Mouse (Mus musculus): Measurements from ENCODE around the gene Tmem82. TPM values are rescaled to one million over a fixed set of nuclear protein-coding genes. Genes with fewer than 3 reads are reported as not detected.

Gene Tmem82
- polyA plus RNA-seq, 1 experiment from 2014 or later, result 5.3 TPM

DNA sequence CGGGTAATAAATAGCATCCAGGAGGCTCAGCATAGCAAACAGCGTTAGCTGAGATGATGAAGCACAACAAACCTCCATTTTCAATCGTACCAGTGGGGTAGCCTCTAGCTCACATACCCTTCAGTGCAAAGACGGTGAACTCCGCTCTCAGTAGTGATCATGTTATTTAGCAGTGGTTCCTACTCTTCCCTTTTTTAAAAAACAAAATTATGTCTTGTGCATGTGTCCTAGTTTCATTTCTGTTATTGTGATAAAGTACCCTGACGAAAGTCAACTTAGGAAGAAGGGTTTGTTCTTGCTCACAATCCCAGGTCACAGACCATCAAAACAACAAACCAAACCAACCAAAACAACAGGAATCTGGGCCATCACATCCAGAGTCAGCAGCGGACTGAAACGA lies 27.6 kb upstream of the Tmem82 start:
- whole genome bisulfite sequencing (ENCODE audit: insufficient replicate concordance), result 74% methylated on average over 8 of the region's 8 CpGs
- no peak for ATAC-seq (ENCODE audit: low read depth)
- peaks cover 3% of the 10 kb centered on the region; the same call in 1 of the 2 replicates for H3K36me3 ChIP-seq (ENCODE audit: control insufficient read depth, insufficient read depth)
- H3K4me2 ChIP-seq (ENCODE audit: low read depth, low read length), result no peak overlapping the region
- H3K4me1 ChIP-seq (ENCODE audit: control insufficient read depth, low read depth, low read length), result no peaks in the 10 kb centered on the region; the same call in 1 of the 2 replicates
- H3K27ac ChIP-seq (ENCODE audit: low read length), result no peak overlapping the region
- H3K9ac ChIP-seq (ENCODE audit: low read depth, low read length), result no peak overlapping the region
- H3K27me3 ChIP-seq (ENCODE audit: control insufficient read depth, insufficient read depth, low read depth, low read length), result no peaks in the 10 kb centered on the region
- no peaks in the 10 kb centered on the region for H3K9me3 ChIP-seq (replicated peaks; ENCODE audit: control insufficient read depth, low read length)
- no peak overlapping the region for H3K4me3 ChIP-seq (ENCODE audit: low read depth, low read length)

GRCm38 (mm10) chr4:141643118-141643855 lies 24.9 kb upstream of the Tmem82 start:
- Histone ChIP-seq H3K4me2 (ENCODE audit: low read depth, low read length) (no peak overlapping the region), H3K27me3 (ENCODE audit: control insufficient read depth, insufficient read depth, low read depth, low read length) (no peaks in the 10 kb centered on the region), H3K9ac (ENCODE audit: low read depth, low read length) (no peak overlapping the region), H3K9me3 (replicated peaks; ENCODE audit: control insufficient read depth, low read length) (no peaks in the 10 kb centered on the region), H3K4me1 (ENCODE audit: control insufficient read depth, low read depth, low read length) (no peaks in the 10 kb centered on the region; the same call in 1 of the 2 replicates), H3K27ac (ENCODE audit: low read length) (no peak overlapping the region), H3K4me3 (ENCODE audit: low read depth, low read length) (no peak overlapping the region), H3K36me3 (ENCODE audit: control insufficient read depth, insufficient read depth) (peaks cover 3% of the 10 kb centered on the region; the same call in 1 of the 2 replicates)
- 68% methylated on average over 7 of the region's 7 CpGs for WGBS (ENCODE audit: insufficient replicate concordance)
- no peak for ATAC-seq (ENCODE audit: low read depth)

DNA sequence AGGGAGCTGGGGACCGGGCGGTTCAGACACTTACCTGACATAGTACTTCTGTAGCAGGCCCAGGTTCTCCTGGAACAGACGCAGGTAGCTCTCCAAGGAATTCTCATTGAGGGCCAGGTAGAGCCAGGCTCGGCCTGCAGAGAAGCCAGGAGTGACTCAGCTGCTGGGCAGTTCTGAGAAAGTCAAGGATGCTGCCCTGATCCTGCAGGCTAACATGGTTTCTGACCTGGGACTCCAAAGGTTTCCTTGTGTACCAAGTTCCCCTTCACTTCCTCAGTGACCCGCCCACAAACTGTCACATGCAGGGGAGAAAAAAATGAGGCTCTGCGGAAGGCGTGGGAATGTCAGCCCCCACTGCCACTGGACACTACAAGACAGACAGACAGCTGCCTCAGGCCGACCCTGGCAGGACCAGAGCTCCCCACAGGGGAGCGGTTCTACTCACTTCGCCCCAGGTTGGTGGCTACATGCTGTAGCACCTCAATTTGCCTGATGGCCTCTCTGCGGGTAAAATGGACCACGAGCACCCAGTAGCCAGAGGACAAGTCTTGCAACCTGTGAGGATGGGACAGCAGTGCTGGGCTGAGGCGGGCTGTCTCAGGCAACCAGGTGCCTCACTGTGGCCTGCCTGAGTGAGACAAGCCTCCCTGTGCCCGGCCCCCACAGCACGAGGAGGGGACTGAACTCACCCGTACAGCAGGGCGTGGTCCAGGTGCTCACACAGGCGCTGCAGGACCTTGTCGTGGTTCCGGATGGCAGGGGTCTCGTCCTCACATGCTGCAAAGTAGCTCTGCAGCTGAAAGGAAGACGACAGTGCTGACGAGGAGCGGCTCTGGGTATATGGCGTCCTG lies 23.8 kb upstream of the Tmem82 start:
- Histone ChIP-seq H3K36me3 (ENCODE audit: control insufficient read depth, insufficient read depth) (peaks cover 3% of the 10 kb centered on the region; the same call in 1 of the 2 replicates), H3K4me3 (ENCODE audit: low read depth, low read length) (no peak overlapping the region), H3K27me3 (ENCODE audit: control insufficient read depth, insufficient read depth, low read depth, low read length) (no peaks in the 10 kb centered on the region), H3K9ac (ENCODE audit: low read depth, low read length) (no peak overlapping the region), H3K4me1 (ENCODE audit: control insufficient read depth, low read depth, low read length) (no peaks in the 10 kb centered on the region; the same call in 1 of the 2 replicates), H3K9me3 (replicated peaks; ENCODE audit: control insufficient read depth, low read length) (no peaks in the 10 kb centered on the region), H3K4me2 (ENCODE audit: low read depth, low read length) (no peak overlapping the region), H3K27ac (ENCODE audit: low read length) (no peak overlapping the region)
- 81% methylated on average over 25 of the region's 25 CpGs for WGBS (ENCODE audit: insufficient replicate concordance)
- no peak for ATAC-seq (ENCODE audit: low read depth)

GRCm38 (mm10) chr4:141641353-141641771 lies 22.9 kb upstream of the Tmem82 start:
- H3K4me2 ChIP-seq (ENCODE audit: low read depth, low read length), result no peak overlapping the region
- no peak overlapping the region for H3K4me3 ChIP-seq (ENCODE audit: low read depth, low read length)
- H3K9me3 ChIP-seq (replicated peaks; ENCODE audit: control insufficient read depth, low read length), result no peaks in the 10 kb centered on the region
- no peak for ATAC-seq (ENCODE audit: low read depth)
- H3K4me1 ChIP-seq (ENCODE audit: control insufficient read depth, low read depth, low read length), result no peaks in the 10 kb centered on the region; the same call in 1 of the 2 replicates
- H3K27ac ChIP-seq (ENCODE audit: low read length), result no peak overlapping the region
- H3K36me3 ChIP-seq (ENCODE audit: control insufficient read depth, insufficient read depth), result peaks cover 3% of the 10 kb centered on the region; the same call in 1 of the 2 replicates
- 82% methylated on average over 7 of the region's 7 CpGs for WGBS (ENCODE audit: insufficient replicate concordance)
- no peak overlapping the region for H3K9ac ChIP-seq (ENCODE audit: low read depth, low read length)
- H3K27me3 ChIP-seq (ENCODE audit: control insufficient read depth, insufficient read depth, low read depth, low read length), result no peaks in the 10 kb centered on the region

- WGBS (ENCODE audit: insufficient replicate concordance), result 65% methylated on average over 11 of the region's 11 CpGs
- H3K4me1 ChIP-seq (ENCODE audit: control insufficient read depth, low read depth, low read length), result no peaks in the 10 kb centered on the region; the same call in 1 of the 2 replicates
- no peak overlapping the region for H3K9ac ChIP-seq (ENCODE audit: low read depth, low read length)
- H3K4me3 ChIP-seq (ENCODE audit: low read depth, low read length), result no peak overlapping the region
- H3K27me3 ChIP-seq (ENCODE audit: control insufficient read depth, insufficient read depth, low read depth, low read length), result no peaks in the 10 kb centered on the region
- ATAC-seq (ENCODE audit: low read depth), result no peak
- peaks cover 3% of the 10 kb centered on the region; the same call in 1 of the 2 replicates for H3K36me3 ChIP-seq (ENCODE audit: control insufficient read depth, insufficient read depth)
- no peak overlapping the region for H3K4me2 ChIP-seq (ENCODE audit: low read depth, low read length)
- no peak overlapping the region for H3K27ac ChIP-seq (ENCODE audit: low read length)
- H3K9me3 ChIP-seq (replicated peaks; ENCODE audit: control insufficient read depth, low read length), result no peaks in the 10 kb centered on the region
Measured at GRCm38 (mm10) chr4:141639474-141639873, 21.0 kb upstream of the Tmem82 start.

DNA sequence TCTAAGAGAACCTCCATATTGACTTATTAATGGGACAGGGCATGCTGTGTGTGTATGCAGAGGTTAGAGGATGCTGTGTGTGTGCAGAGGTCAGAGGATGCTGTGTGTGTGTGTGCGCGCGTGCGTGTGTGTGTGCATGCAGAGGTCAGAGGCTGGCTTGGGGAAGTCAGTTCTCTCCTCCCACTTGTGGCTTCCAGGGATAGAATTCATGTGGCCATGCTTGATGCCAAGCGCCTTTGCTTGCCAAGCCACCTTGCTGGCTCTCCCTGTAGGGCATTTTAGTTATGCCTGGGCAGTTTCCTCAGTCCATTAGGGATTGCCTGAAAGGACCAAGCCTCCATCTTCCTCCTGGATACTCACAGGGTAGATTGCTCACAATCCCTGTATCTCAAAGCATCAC lies 18.3 kb upstream of the Tmem82 start:
- 94% methylated on average over 5 of the region's 5 CpGs for WGBS (ENCODE audit: insufficient replicate concordance)
- H3K4me3 ChIP-seq (ENCODE audit: low read depth, low read length), result no peak overlapping the region
- H3K4me2 ChIP-seq (ENCODE audit: low read depth, low read length), result no peak overlapping the region
- H3K27ac ChIP-seq (ENCODE audit: low read length), result no peak overlapping the region
- ATAC-seq (ENCODE audit: low read depth), result no peak
- H3K9ac ChIP-seq (ENCODE audit: low read depth, low read length), result no peak overlapping the region
- no peaks in the 10 kb centered on the region for H3K27me3 ChIP-seq (ENCODE audit: control insufficient read depth, insufficient read depth, low read depth, low read length)
- H3K9me3 ChIP-seq (replicated peaks; ENCODE audit: control insufficient read depth, low read length), result no peaks in the 10 kb centered on the region
- H3K36me3 ChIP-seq (ENCODE audit: control insufficient read depth, insufficient read depth), result peaks cover 10% of the 10 kb centered on the region
- H3K4me1 ChIP-seq (ENCODE audit: control insufficient read depth, low read depth, low read length), result no peaks in the 10 kb centered on the region

DNA sequence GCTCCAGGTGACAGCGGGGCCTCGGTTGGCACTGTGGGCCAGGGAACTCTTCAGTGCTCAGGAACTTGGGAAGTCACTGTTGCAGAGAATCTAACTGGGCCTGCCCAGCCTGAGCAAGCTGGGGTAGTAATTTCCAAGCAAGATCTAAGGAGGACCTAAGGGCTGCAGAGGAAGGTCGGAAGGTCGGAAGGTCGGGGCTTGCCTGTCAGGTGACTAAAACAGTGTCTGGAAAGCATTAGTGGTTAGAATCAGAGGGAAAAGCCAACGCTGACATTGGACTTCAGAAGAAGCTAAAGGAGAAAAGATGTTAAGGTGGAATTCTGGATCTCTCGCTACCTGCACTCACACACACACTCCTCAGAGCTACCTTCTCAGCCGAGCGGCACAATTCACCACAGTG lies 17.6 kb upstream of the Tmem82 start:
- no peak overlapping the region for H3K27ac ChIP-seq (ENCODE audit: low read length)

DNA sequence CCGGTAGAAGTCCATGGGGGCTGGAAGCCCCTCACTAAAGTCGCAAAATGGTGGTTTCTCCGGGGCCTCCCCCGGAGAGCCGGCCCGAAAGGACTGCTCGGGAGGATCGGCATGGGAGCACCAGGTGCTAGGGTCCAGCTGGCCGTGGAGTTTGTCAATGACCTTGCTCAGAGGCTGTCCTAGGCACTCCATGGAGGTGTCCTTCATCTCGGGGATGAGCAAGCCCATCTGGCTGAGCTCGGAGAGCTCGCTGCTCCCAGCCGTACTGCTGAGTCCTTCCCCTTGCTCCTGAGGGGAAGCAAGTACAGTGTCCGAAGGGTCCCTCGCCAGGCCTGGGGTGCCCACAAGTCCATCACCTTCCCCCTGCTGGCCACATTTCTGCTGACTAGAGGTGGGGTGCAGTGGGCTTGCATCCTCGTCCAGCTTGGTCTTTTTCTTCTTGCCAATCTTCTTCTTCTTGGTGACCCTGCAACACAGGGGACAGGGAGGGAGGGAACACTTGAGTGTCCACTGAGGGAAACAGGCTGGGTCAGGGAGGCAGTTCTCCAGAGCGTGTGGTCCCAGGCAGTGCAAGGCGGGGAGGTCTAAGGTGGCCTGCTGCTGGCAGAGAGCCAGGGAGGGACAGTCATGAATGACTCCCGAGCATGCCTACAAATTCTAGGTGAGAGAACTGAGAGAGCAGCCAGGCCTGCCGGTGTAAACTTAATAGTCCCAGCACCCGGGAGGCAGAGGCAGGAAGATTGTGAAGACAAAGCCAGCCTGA lies 13.9 kb upstream of the Tmem82 start:
- Histone ChIP-seq H3K4me3 (ENCODE audit: low read depth, low read length) (no peak overlapping the region), H3K27me3 (ENCODE audit: control insufficient read depth, insufficient read depth, low read depth, low read length) (no peaks in the 10 kb centered on the region), H3K9me3 (replicated peaks; ENCODE audit: control insufficient read depth, low read length) (no peaks in the 10 kb centered on the region), H3K4me2 (ENCODE audit: low read depth, low read length) (no peak overlapping the region), H3K27ac (ENCODE audit: low read length) (no peak overlapping the region), H3K36me3 (ENCODE audit: control insufficient read depth, insufficient read depth) (peaks cover 15% of the 10 kb centered on the region), H3K9ac (ENCODE audit: low read depth, low read length) (no peak overlapping the region), H3K4me1 (ENCODE audit: control insufficient read depth, low read depth, low read length) (no peaks in the 10 kb centered on the region)
- ATAC-seq (ENCODE audit: low read depth), result no peak
- WGBS (ENCODE audit: insufficient replicate concordance), result 82% methylated on average over 21 of the region's 21 CpGs

More for the DNA sequence above, 17.6 kb upstream of the Tmem82 start:
- Histone ChIP-seq H3K4me2 (ENCODE audit: low read depth, low read length) (no peak overlapping the region), H3K4me3 (ENCODE audit: low read depth, low read length) (no peak overlapping the region), H3K9ac (ENCODE audit: low read depth, low read length) (no peak overlapping the region), H3K9me3 (replicated peaks; ENCODE audit: control insufficient read depth, low read length) (no peaks in the 10 kb centered on the region), H3K27me3 (ENCODE audit: control insufficient read depth, insufficient read depth, low read depth, low read length) (no peaks in the 10 kb centered on the region), H3K4me1 (ENCODE audit: control insufficient read depth, low read depth, low read length) (no peaks in the 10 kb centered on the region), H3K36me3 (ENCODE audit: control insufficient read depth, insufficient read depth) (peaks cover 9% of the 10 kb centered on the region)
- 85% methylated on average over 9 of the region's 9 CpGs for WGBS (ENCODE audit: insufficient replicate concordance)
- ATAC-seq (ENCODE audit: low read depth), result no peak

All from liver, embryonic 16.5 days (tissue).